Mouse (Mus musculus): ENCODE data around the gene Per1. TPM values are rescaled to one million over a fixed set of nuclear protein-coding genes. Genes with fewer than 3 reads are reported as not detected.

Per1 gene
- polyA plus RNA-seq, 1 experiment = 1.4 TPM

GRCm38 (mm10) chr11:69151004-69151403 is 56.0 kb downstream of the Per1 start:
- no peaks in the 10 kb centered on the region for H3K9me3 ChIP-seq (ENCODE audit: control insufficient read depth, low read length)
- H3K27me3 ChIP-seq (ENCODE audit: control insufficient read depth) = peaks cover 30% of the 10 kb centered on the region
- TF ChIP-seq TAL1 (IDR thresholded peaks at IDR 0.05; ENCODE audit: low read length) = no peak
- TF ChIP-seq GATA1 (IDR thresholded peaks at IDR 0.05; ENCODE audit: low read length) = no peak
- no peaks in the 10 kb centered on the region for H3K36me3 ChIP-seq (ENCODE audit: control insufficient read depth)
- no peak overlapping the region for H3K4me3 ChIP-seq (replicated peaks)
- peaks cover 12% of the 10 kb centered on the region for H3K4me1 ChIP-seq (ENCODE audit: control insufficient read depth)

GRCm38 (mm10) chr11:69153831-69154230 is 58.8 kb downstream of the Per1 start:
- no peak overlapping the region for H3K4me3 ChIP-seq (replicated peaks)
- no peak for TF ChIP-seq GATA1 (IDR thresholded peaks at IDR 0.05; ENCODE audit: low read length)
- no peak for TF ChIP-seq TAL1 (IDR thresholded peaks at IDR 0.05; ENCODE audit: low read length)
- no peaks in the 10 kb centered on the region for H3K36me3 ChIP-seq (ENCODE audit: control insufficient read depth)
- peaks cover 23% of the 10 kb centered on the region for H3K4me1 ChIP-seq (ENCODE audit: control insufficient read depth)
- no peaks in the 10 kb centered on the region for H3K9me3 ChIP-seq (ENCODE audit: control insufficient read depth, low read length)
- H3K27me3 ChIP-seq (ENCODE audit: control insufficient read depth) = peaks cover 53% of the 10 kb centered on the region

GRCm38 (mm10) chr11:69155351-69155750 is 60.3 kb downstream of the Per1 start:
- Histone ChIP-seq H3K4me1 (ENCODE audit: control insufficient read depth) (peaks cover 23% of the 10 kb centered on the region), H3K4me3 (replicated peaks) (no peak overlapping the region), H3K36me3 (ENCODE audit: control insufficient read depth) (no peaks in the 10 kb centered on the region), H3K27me3 (ENCODE audit: control insufficient read depth) (peaks cover 58% of the 10 kb centered on the region), H3K9me3 (ENCODE audit: control insufficient read depth, low read length) (no peaks in the 10 kb centered on the region)
- TF ChIP-seq TAL1 (IDR thresholded peaks at IDR 0.05; ENCODE audit: low read length) = no peak
- no peak for TF ChIP-seq GATA1 (IDR thresholded peaks at IDR 0.05; ENCODE audit: low read length)

- H3K27me3 ChIP-seq (ENCODE audit: control insufficient read depth) = peaks cover 52% of the 10 kb centered on the region
- no peaks in the 10 kb centered on the region for H3K9me3 ChIP-seq (ENCODE audit: control insufficient read depth, low read length)
- H3K4me3 ChIP-seq (replicated peaks) = no peak within 1 kb of the TSS
- TF ChIP-seq GATA1 (IDR thresholded peaks at IDR 0.05; ENCODE audit: low read length) (no peak), TAL1 (IDR thresholded peaks at IDR 0.05; ENCODE audit: low read length) (no peak)
- peaks cover 23% of the 10 kb centered on the region for H3K4me1 ChIP-seq (ENCODE audit: control insufficient read depth)
- no peaks in the 10 kb centered on the region for H3K36me3 ChIP-seq (ENCODE audit: control insufficient read depth)
Measured at GRCm38 (mm10) chr11:69156800-69157199, 61.8 kb downstream of the Per1 start, which contains the start of gene Alox12b. Gene Alox12b (plus strand): TSS chr11:69156989.

Other genes starting within 250 kb of the Per1 start
- gene Ndel1, start 223.4 kb upstream of the Per1 start, polyA plus RNA-seq (2012) = 6.3 and 6.6 TPM in 2 replicates
- 0.01 TPM in 1 of 2 replicates, not detected in the other for gene Rnf222, start 206.7 kb upstream of the Per1 start, polyA plus RNA-seq (2012)
- gene Rpl26, start 193.6 kb upstream of the Per1 start, polyA plus RNA-seq (2012) = 7.0 and 11.1 TPM in 2 replicates
- not detected in 2 replicates for gene Odf4, start 168.1 kb upstream of the Per1 start, polyA plus RNA-seq (2012)
- not detected in 2 replicates for gene Arhgef15, start 137.7 kb upstream of the Per1 start, polyA plus RNA-seq (2012)
- not detected in 2 replicates for gene Slc25a35, start 127.1 kb upstream of the Per1 start, polyA plus RNA-seq (2012)
- 0.13 and 0.15 TPM in 2 replicates for gene Rangrf, start 120.0 kb upstream of the Per1 start, polyA plus RNA-seq (2012)
- 0.78 and 0.81 TPM in 2 replicates for gene Pfas, start 86.8 kb upstream of the Per1 start, polyA plus RNA-seq (2012)
- gene Ctc1, start 79.3 kb upstream of the Per1 start, polyA plus RNA-seq (2012) = 13.5 and 27.1 TPM in 2 replicates
- gene Aurkb, start 49.6 kb upstream of the Per1 start, polyA plus RNA-seq (2012) = 20.3 and 26.6 TPM in 2 replicates
- 2.0 and 2.4 TPM in 2 replicates for gene Borcs6, start 35.5 kb upstream of the Per1 start, polyA plus RNA-seq (2012)
- 10.0 and 12.3 TPM in 2 replicates for gene Tmem107, start 24.4 kb upstream of the Per1 start, polyA plus RNA-seq (2012)
- 7.9 and 9.1 TPM in 2 replicates for gene Vamp2, start 6.7 kb upstream of the Per1 start, polyA plus RNA-seq (2012)
- gene Hes7, start 25.2 kb downstream of the Per1 start, polyA plus RNA-seq (2012) = 0.05 TPM in 1 of 2 replicates, not detected in the other
- gene 9130213A22Rik, start 27.4 kb downstream of the Per1 start, polyA plus RNA-seq (2012) = not detected in 2 replicates
- 0.01 TPM in 1 of 2 replicates, not detected in the other for gene Aloxe3, start 30.7 kb downstream of the Per1 start, polyA plus RNA-seq (2012)
- not detected in 2 replicates for gene Alox12b, start 61.8 kb downstream of the Per1 start, polyA plus RNA-seq (2012)
- not detected in 2 replicates for gene Alox8, start 102.6 kb downstream of the Per1 start, polyA plus RNA-seq (2012)
- not detected in 2 replicates for gene Gucy2e, start 141.8 kb downstream of the Per1 start, polyA plus RNA-seq (2012)
- gene Cntrob, start 228.6 kb downstream of the Per1 start, polyA plus RNA-seq (2012) = 3.4 and 4.9 TPM in 2 replicates
- 1.5 and 1.9 TPM in 2 replicates for gene Trappc1, start 228.8 kb downstream of the Per1 start, polyA plus RNA-seq (2012)
- gene Kcnab3, start 231.0 kb downstream of the Per1 start, polyA plus RNA-seq (2012) = not detected in 2 replicates
- gene Rnf227, start 245.2 kb downstream of the Per1 start, polyA plus RNA-seq (2012) = 0.06 TPM in 1 of 2 replicates, not detected in the other

All from erythroblast, embryonic 14.5 days (primary cell).